Mouse (Mus musculus) intestine, embryonic 16.5 days (tissue): ENCODE results near the gene Trmt1l. TPM values are rescaled to one million over a fixed set of nuclear protein-coding genes. Genes with fewer than 3 reads are reported as not detected.
A peak's percentile ranks its signal among the peaks of the same experiment; 100 is the strongest.

ENCODE experiments used
- ATAC-seq: fragments of 200-750 bp; cut with Nextera tagmentation; 2 replicates; pipeline ENCODE4 v1.8.0; 2017; ENCODE audit warnings: moderate TSS enrichment, moderate library complexity
- H3K27ac ChIP-seq: fragments of 300-500 bp; sonication (generic); 2 replicates; pipeline ENCODE4 v1.5.1; 2014; ENCODE audit warnings: mild to moderate bottlenecking, low read length
- H3K27me3 ChIP-seq: fragments of 300-500 bp; sonication (generic); replicated peaks from 2 replicates; pipeline ENCODE4 v1.6.1; 2014; ENCODE audit warnings: low read length, control low read depth, mixed read lengths; ENCODE audit not compliant: control insufficient read depth, insufficient read depth
- H3K36me3 ChIP-seq: fragments of 300-500 bp; sonication (generic); 2 replicates; pipeline ENCODE4 v1.6.1; 2014; ENCODE audit warnings: low read length, control low read depth; ENCODE audit not compliant: control insufficient read depth, insufficient read depth
- H3K4me1 ChIP-seq: fragments of 300-500 bp; sonication (generic); 2 replicates; pipeline ENCODE4 v1.6.1; 2014; ENCODE audit warnings: low read length, control low read depth, mixed read lengths; ENCODE audit not compliant: control insufficient read depth, insufficient read depth
- H3K4me2 ChIP-seq: fragments of 300-500 bp; sonication (generic); 2 replicates; pipeline ENCODE4 v1.6.1; 2014; ENCODE audit warnings: low read depth, low read length, control low read depth
- H3K4me3 ChIP-seq: fragments of 300-500 bp; sonication (generic); 2 replicates; pipeline ENCODE4 v1.5.1; 2014; ENCODE audit warnings: mild to moderate bottlenecking, low read length
- H3K9ac ChIP-seq: fragments of 300-500 bp; sonication (generic); 2 replicates; pipeline ENCODE4 v1.6.1; 2014; ENCODE audit warnings: low read depth, low read length
- H3K9me3 ChIP-seq: fragments of 300-500 bp; sonication (generic); 2 replicates; pipeline ENCODE4 v1.6.1; 2016; ENCODE audit warnings: low read length, control low read depth; ENCODE audit not compliant: control insufficient read depth
- WGBS: fragments of 180-500 bp; shearing (Covaris S2); extraction: QIAGEN DNeasy Blood & Tissue Kit; methylation state at CpG from one replicate; pipeline ENCODE4 v1.1.7; 2014; 5-methylcytosine and 5-hydroxymethylcytosine counted together
- microRNA-seq: library from miRNA; unstranded; fragments of <30 nt; microRNA quantifications from one replicate; pipeline ENCODE4, GENCODE M21; 2016
- polyA plus RNA-seq: library from polyadenylated mRNA; unstranded; fragments of >200 nt; fragmentation: Nextera tagmentation; extraction: Ambion mirVana; gene quantifications from 2 replicates; pipeline ENCODE4 v1.2.1, GENCODE M21; 2015

Trmt1l gene
- polyA plus RNA-seq, 1 experiment from 2014 or later, result 35.7 TPM

DNA sequence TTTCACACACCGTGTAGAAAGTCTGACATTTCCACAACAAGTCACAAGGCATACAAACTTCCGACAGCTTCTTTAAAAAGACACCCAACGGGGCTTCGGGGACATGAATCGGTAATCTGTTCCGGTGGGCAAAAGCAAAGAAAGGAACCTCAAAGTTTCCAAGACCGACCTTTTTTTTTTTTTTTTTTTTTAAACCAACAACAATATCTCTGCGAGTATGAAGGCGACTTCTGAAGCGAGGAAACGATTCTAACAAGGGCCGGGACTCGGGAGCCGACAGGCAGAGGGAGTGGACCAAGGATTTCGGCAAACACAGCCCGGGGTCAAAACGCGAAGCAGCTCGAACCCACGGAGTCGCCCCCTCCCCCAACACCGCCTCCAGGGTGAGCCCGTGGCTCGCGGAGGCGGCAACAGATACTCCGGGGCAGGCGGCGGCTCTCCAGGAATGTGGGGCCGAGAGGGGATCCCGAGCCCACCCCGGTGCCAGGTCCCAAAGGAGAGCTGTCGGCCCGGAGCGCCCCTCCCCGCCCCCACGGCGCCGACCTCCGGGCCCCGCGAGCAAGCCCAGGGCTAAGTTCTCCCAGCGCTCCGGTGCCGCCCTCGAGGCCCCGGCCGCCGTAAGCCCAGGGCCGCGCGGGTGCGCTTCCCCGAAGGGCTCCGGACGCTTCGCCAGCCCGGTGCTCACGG is 71.6 kb downstream of the Trmt1l start:
- ATAC-seq, result peak; percentile 52
- Histone ChIP-seq H3K27me3 (no peaks in the 10 kb centered on the region), H3K9ac (peak overlapping the region; percentile 99)

DNA sequence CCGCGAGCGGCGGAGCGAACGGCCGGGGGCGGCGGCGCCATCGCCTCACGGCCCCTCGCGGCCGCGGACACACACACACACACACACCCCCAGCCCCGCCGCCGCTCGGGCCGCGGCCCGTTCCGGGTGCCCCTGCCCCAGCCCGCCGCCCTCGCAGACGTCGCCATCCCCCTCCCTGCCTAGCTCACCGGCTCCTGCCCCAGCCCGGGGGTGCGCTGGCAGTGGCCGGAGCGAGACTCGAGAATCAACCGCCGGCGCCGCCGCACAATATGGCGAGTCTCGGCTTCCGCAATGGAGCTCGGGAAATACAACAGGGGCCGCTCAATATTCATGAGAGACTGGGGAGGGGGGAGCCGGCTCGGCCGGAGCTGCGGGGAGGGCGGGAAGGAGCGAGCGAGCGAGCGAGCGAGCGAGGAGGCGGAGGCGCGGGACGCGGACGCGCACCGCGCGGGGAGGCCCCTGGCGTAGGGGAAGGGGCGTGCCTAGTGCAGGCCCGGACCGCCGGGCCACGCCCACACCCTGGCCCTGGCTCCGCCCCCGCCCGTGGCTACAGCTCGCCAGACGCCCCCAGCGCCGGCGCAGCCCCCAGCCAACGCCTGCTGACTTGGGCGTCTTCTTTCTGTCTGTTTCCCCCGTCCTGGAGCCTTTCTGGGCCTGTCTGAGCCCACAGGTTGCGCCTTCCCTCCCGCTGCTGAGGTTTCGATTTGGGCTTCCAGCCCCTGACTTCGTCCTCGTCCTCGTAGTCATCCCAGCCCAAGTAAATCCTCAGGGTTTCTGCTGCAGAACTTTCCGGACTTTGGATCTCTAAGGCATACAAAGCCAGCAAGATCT is 72.4 kb downstream of the Trmt1l start, which contains the start of gene Rnf2:
Gene Rnf2 (minus strand): TSS at position 425 of the 831 bp plus-strand sequence.
- Histone ChIP-seq H3K9ac (peak within 1 kb of the TSS; percentile 99), H3K4me2 (peak within 1 kb of the TSS; percentile 64), H3K4me3 (peak within 1 kb of the TSS; percentile 91), H3K36me3 (no peaks in the 10 kb centered on the region), H3K4me1 (peaks cover 8% of the 10 kb centered on the region), H3K27me3 (no peaks in the 10 kb centered on the region), H3K9me3 (no peaks in the 10 kb centered on the region), H3K27ac (peak within 1 kb of the TSS; percentile 98)
- WGBS, result under 1% methylated on average over 65 of the region's 90 CpGs
- peak; percentile 98 for ATAC-seq

More for the DNA sequence above, 71.6 kb downstream of the Trmt1l start:
- Histone ChIP-seq H3K36me3 (no peaks in the 10 kb centered on the region), H3K4me3 (peak overlapping the region; percentile 91), H3K4me1 (peaks cover 13% of the 10 kb centered on the region), H3K9me3 (no peaks in the 10 kb centered on the region), H3K27ac (peak overlapping the region; percentile 98), H3K4me2 (peak overlapping the region; percentile 32)
- under 1% methylated on average over 57 of the region's 59 CpGs for WGBS

Small RNAs within 50 kb of the gene (microRNA-seq; reads per million reads assigned to microRNA genes)
- gene Mir7682, result not detected

Other genes starting within 250 kb of the Trmt1l start
- 0.26 and 0.32 TPM in 2 replicates for gene Gm47985, start 246.0 kb upstream of the Trmt1l start, polyA plus RNA-seq
- gene Gm8947, start 236.2 kb upstream of the Trmt1l start, polyA plus RNA-seq, result 0.17 TPM in 1 of 2 replicates, not detected in the other
- 0.23 TPM in 1 of 2 replicates, not detected in the other for gene Gm47995, start 230.1 kb upstream of the Trmt1l start, polyA plus RNA-seq
- 0.16 TPM in 1 of 2 replicates, not detected in the other for gene 3110040M04Rik, start 224.4 kb upstream of the Trmt1l start, polyA plus RNA-seq
- not detected in 2 replicates for gene Gm47996, start 218.4 kb upstream of the Trmt1l start, polyA plus RNA-seq
- 331 and 345 TPM in 2 replicates for gene Ivns1abp, start 84.1 kb upstream of the Trmt1l start, polyA plus RNA-seq
- gene Swt1, start 87 bp upstream of the Trmt1l start, polyA plus RNA-seq, result 30.9 and 31.9 TPM in 2 replicates
- gene Rnf2, start 72.4 kb downstream of the Trmt1l start, polyA plus RNA-seq, result 56.3 and 59.2 TPM in 2 replicates
- 10.7 and 11.0 TPM in 2 replicates for gene Fam129a, start 142.6 kb downstream of the Trmt1l start, polyA plus RNA-seq